15 mouse cellular contexts compared by ENCODE assay signal in genomic region chr4:89478646-89479237, GRCm38 (mm10).
DNase-seq lines count a peak whose midpoint lies in the region; ATAC-seq and TF ChIP-seq lines count a peak whose summit lies in the region.
"Had no signal": no experiment of that assay in that cellular context is flagged by ENCODE, and none has a peak within 500 bp of the region (broad histone marks: within the 10 kb centered on the region; RNA-seq: fewer than 3 reads in every experiment).

No protein-coding gene starts in this region.

- TF ChIP-seq EP300 in heart, postnatal 0 days (IDR thresholded peaks at IDR 0.05; ENCODE audit: low read depth) = no peak
- no peak for TF ChIP-seq EP300 in MEL (IDR thresholded peaks at IDR 0.05; ENCODE audit: low read depth in 1 of 2, low read length in 2 of 2)

- H3K4me1 ChIP-seq in heart, postnatal 0 days (ENCODE audit: control insufficient read depth, insufficient read depth) = no peaks in the 10 kb centered on the region
- peaks cover 11 to 24% of the 10 kb centered on the region in 2 experiments for H3K4me1 ChIP-seq in MEL (ENCODE audit: control insufficient read depth in 1 of 2, insufficient read depth in 2 of 2, low read length in 2 of 2)
- H3K4me1 ChIP-seq in embryonic facial prominence, embryonic 14.5 days (ENCODE audit: control insufficient read depth, insufficient read depth, low read length) = peaks cover 6% of the 10 kb centered on the region; the same call in 1 of the 2 replicates
- H3K4me1 ChIP-seq in limb, embryonic 14.5 days (ENCODE audit: control insufficient read depth, insufficient read depth, low read length) = peaks cover 2% of the 10 kb centered on the region; the same call in 1 of the 2 replicates
- H3K4me1 ChIP-seq: hindbrain, embryonic 13.5 days had no signal

- H3K36me3 ChIP-seq in heart, postnatal 0 days (replicated peaks; ENCODE audit: control insufficient read depth, insufficient read depth, low read length) = no peaks in the 10 kb centered on the region
- peaks cover 0 to 28% of the 10 kb centered on the region in 2 experiments; a peak in 2 of 4 replicates for H3K36me3 ChIP-seq in MEL (ENCODE audit: control insufficient read depth in 1 of 2, insufficient read depth in 2 of 2, low read length in 2 of 2)
- H3K36me3 ChIP-seq in embryonic facial prominence, embryonic 14.5 days (ENCODE audit: control insufficient read depth, insufficient read depth, low read length) = no peaks in the 10 kb centered on the region
- H3K36me3 ChIP-seq in limb, embryonic 14.5 days (ENCODE audit: control insufficient read depth, insufficient read depth, low read length) = no peaks in the 10 kb centered on the region
- H3K36me3 ChIP-seq: hindbrain, embryonic 13.5 days; neural tube, embryonic 12.5 days had no signal

- H3K27me3 ChIP-seq in heart, postnatal 0 days (ENCODE audit: control insufficient read depth, insufficient read depth, low read length) = no peaks in the 10 kb centered on the region
- H3K27me3 ChIP-seq in MEL (ENCODE audit: control insufficient read depth in 1 of 2, insufficient read depth in 2 of 2, low read length in 2 of 2) = no peaks in the 10 kb centered on the region
- no peaks in the 10 kb centered on the region for H3K27me3 ChIP-seq in embryonic facial prominence, embryonic 14.5 days (replicated peaks; ENCODE audit: control insufficient read depth, insufficient read depth, low read length)
- no peaks in the 10 kb centered on the region for H3K27me3 ChIP-seq in limb, embryonic 14.5 days (ENCODE audit: control insufficient read depth, insufficient read depth, low read length)
- H3K27me3 ChIP-seq: hindbrain, embryonic 13.5 days; neural tube, embryonic 12.5 days had no signal

- no peak for TF ChIP-seq POLR2A in MEL (IDR thresholded peaks at IDR 0.05; ENCODE audit: control insufficient read depth in 1 of 2, insufficient read depth in 1 of 2, low read depth in 1 of 2, low read length in 2 of 2, poor library complexity in 1 of 2)
- no peak for TF ChIP-seq POLR2A in limb, embryonic 14.5 days (IDR thresholded peaks at IDR 0.05; ENCODE audit: borderline replicate concordance, extremely low read depth, insufficient read depth, insufficient read length)

- no peak for TF ChIP-seq RAD21 in MEL (IDR thresholded peaks at IDR 0.05; ENCODE audit: low read depth, low read length)

- no peak for TF ChIP-seq CTCF in heart, postnatal 0 days (IDR thresholded peaks at IDR 0.05; ENCODE audit: low read depth)
- TF ChIP-seq CTCF in MEL (IDR thresholded peaks at IDR 0.05 in 2 of 3, conservative IDR thresholded peaks at IDR 0.05 in 1 of 3; ENCODE audit: control insufficient read depth in 1 of 3, insufficient read depth in 1 of 3, low read depth in 2 of 3, low read length in 3 of 3, poor library complexity in 1 of 3, severe bottlenecking in 1 of 3) = no peak

- H3K79me2 ChIP-seq in MEL (ENCODE audit: control insufficient read depth, insufficient read depth, low read length, poor library complexity) = no peaks in the 10 kb centered on the region

- no peak overlapping the region for H3K4me2 ChIP-seq in heart, postnatal 0 days (ENCODE audit: low read depth, low read length)
- H3K4me2 ChIP-seq in embryonic facial prominence, embryonic 14.5 days (ENCODE audit: low read depth, low read length) = no peak overlapping the region
- no peak overlapping the region for H3K4me2 ChIP-seq in limb, embryonic 14.5 days (replicated peaks; ENCODE audit: low read depth, low read length, severe bottlenecking)
- H3K4me2 ChIP-seq: hindbrain, embryonic 13.5 days; neural tube, embryonic 12.5 days had no signal

- H3K9ac ChIP-seq in heart, postnatal 0 days (replicated peaks; ENCODE audit: low read depth, low read length) = no peak overlapping the region
- H3K9ac ChIP-seq in MEL (ENCODE audit: control insufficient read depth, low read depth, low read length, poor library complexity, severe bottlenecking) = no peak overlapping the region
- H3K9ac ChIP-seq in embryonic facial prominence, embryonic 14.5 days (ENCODE audit: low read depth, low read length) = no peak overlapping the region
- no peak overlapping the region for H3K9ac ChIP-seq in limb, embryonic 14.5 days (ENCODE audit: low read depth, low read length, severe bottlenecking)
- H3K9ac ChIP-seq: hindbrain, embryonic 13.5 days; neural tube, embryonic 12.5 days had no signal

- no peaks in the 10 kb centered on the region for H3K9me3 ChIP-seq in heart, postnatal 0 days (replicated peaks; ENCODE audit: control insufficient read depth, low read length)
- H3K9me3 ChIP-seq in MEL (replicated peaks; ENCODE audit: insufficient read depth, low read length) = no peaks in the 10 kb centered on the region
- no peaks in the 10 kb centered on the region for H3K9me3 ChIP-seq in embryonic facial prominence, embryonic 14.5 days (ENCODE audit: control insufficient read depth, low read length)
- H3K9me3 ChIP-seq in limb, embryonic 14.5 days (ENCODE audit: control insufficient read depth, low read length) = no peaks in the 10 kb centered on the region
- H3K9me3 ChIP-seq: hindbrain, embryonic 13.5 days; neural tube, embryonic 12.5 days had no signal

- peak; percentile 19 for DNase-seq in heart, postnatal 0 days (ENCODE audit: low spot score)
- no peak for DNase-seq in heart, adult 11 months
- DNase-seq in MEL (ENCODE audit: low read depth, low spot score) = peak; percentile 46
- DNase-seq in embryonic facial prominence, embryonic 14.5 days (ENCODE audit: low spot score) = peak; percentile 38
- DNase-seq in limb, embryonic 14.5 days (ENCODE audit: low spot score) = peak; percentile 14
- DNase-seq in ovary, postnatal 10 days (ENCODE audit: low spot score) = no peak
- DNase-seq: adrenal gland, postnatal 25 days; cerebellum, adult 11 months; kidney, postnatal 25 days; midbrain, embryonic 14.5 days; thymus, postnatal 36 days had no signal

- no peak overlapping the region for H3K4me3 ChIP-seq in heart, postnatal 0 days (ENCODE audit: low read depth, low read length)
- H3K4me3 ChIP-seq in MEL (ENCODE audit: control insufficient read depth in 1 of 2, insufficient read depth in 1 of 2, low read depth in 2 of 2, low read length in 2 of 2) = no peak overlapping the region
- H3K4me3 ChIP-seq in embryonic facial prominence, embryonic 14.5 days (ENCODE audit: low read depth, low read length) = no peak overlapping the region
- H3K4me3 ChIP-seq in limb, embryonic 14.5 days (replicated peaks; ENCODE audit: low read length) = no peak overlapping the region
- H3K4me3 ChIP-seq: erythroblast, embryonic 14.5 days; hindbrain, embryonic 13.5 days; neural tube, embryonic 12.5 days had no signal

- 53% methylated on average over 12 of the region's 12 CpGs for WGBS in heart, postnatal 0 days
- WGBS in embryonic facial prominence, embryonic 14.5 days = 50% methylated on average over 12 of the region's 12 CpGs
- WGBS in limb, embryonic 14.5 days = 56% methylated on average over 12 of the region's 12 CpGs

- ATAC-seq in heart, postnatal 0 days (ENCODE audit: insufficient read depth, low read depth) = peak; percentile 70
- ATAC-seq in embryonic facial prominence, embryonic 14.5 days (ENCODE audit: low read depth) = peak; percentile 84
- peak; percentile 37; the same call in 1 of the 2 replicates for ATAC-seq in limb, embryonic 14.5 days (ENCODE audit: low FRiP score, low read depth)
- ATAC-seq in erythroblast, adult 5-6 weeks (replicated peaks; ENCODE audit: low FRiP score, poor library complexity, severe bottlenecking) = no peak

- no peak overlapping the region for H3K27ac ChIP-seq in heart, postnatal 0 days (ENCODE audit: low read depth)
- peak overlapping the region; percentile 40; the same call in 1 of the 2 replicates for H3K27ac ChIP-seq in MEL (ENCODE audit: control insufficient read depth, low read depth, low read length)
- no peak overlapping the region for H3K27ac ChIP-seq in embryonic facial prominence, embryonic 14.5 days (replicated peaks; ENCODE audit: low read depth, low read length)
- H3K27ac ChIP-seq in limb, embryonic 14.5 days (replicated peaks; ENCODE audit: low read depth, low read length) = no peak overlapping the region
- H3K27ac ChIP-seq: hindbrain, embryonic 13.5 days; neural tube, embryonic 12.5 days had no signal

TF ChIP-seq in MEL, 35 proteins besides CTCF, POLR2A, EP300 and RAD21:
- no peak for TF ChIP-seq ZMIZ1 (IDR thresholded peaks at IDR 0.05; ENCODE audit: low read depth, low read length)
- TF ChIP-seq MYC (IDR thresholded peaks at IDR 0.05; ENCODE audit: low read depth, low read length) = no peak
- TF ChIP-seq HCFC1 (IDR thresholded peaks at IDR 0.05; ENCODE audit: low read depth, low read length) = no peak
- TF ChIP-seq BHLHE40 (IDR thresholded peaks at IDR 0.05; ENCODE audit: borderline replicate concordance, low read depth, low read length) = no peak
TF ChIP-seq in MEL: peak in this region for 0.

Comparison
In these comparisons a context has a peak if more than half of its experiments do, and no peak if none do; other contexts are left out.
1. DNase-seq: peak in heart, postnatal 0 days (single experiment), MEL (single experiment), embryonic facial prominence, embryonic 14.5 days (single experiment) and limb, embryonic 14.5 days (single experiment); none in heart, adult 11 months (single experiment) and ovary, postnatal 10 days (single experiment).